Mouse (Mus musculus) kidney, adult 2 months (tissue): ENCODE data around the gene Tex44.

Experiments
- CTCF ChIP-seq: fragments of 200-500 bp; conservative IDR thresholded peaks from 2 replicates; pipeline ENCODE4 v1.5.1; 2011; ENCODE audit warnings: low read depth, mild to moderate bottlenecking, control low read depth, low read length, moderate library complexity, mixed read lengths; ENCODE audit not compliant: insufficient read depth, insufficient read length
- POLR2A ChIP-seq: fragments of 200-500 bp; IDR thresholded peaks from one replicate; pipeline ENCODE4 v1.6.1; 2011; ENCODE audit warnings: low read depth, low read length, control low read depth

- TF ChIP-seq CTCF (no peak), POLR2A (no peak)
Measured at GRCm38 (mm10) chr1:86441724-86441979, 15.5 kb downstream of the Tex44 start.
